Mouse (Mus musculus): Measurements from ENCODE around the gene Ank3.

GRCm38 (mm10) chr10:69466586-69466985, 68.0 kb downstream of the Ank3 start:
- no peak for TF ChIP-seq CTCF (IDR thresholded peaks at IDR 0.05; ENCODE audit: low read depth)
- TF ChIP-seq EP300 (IDR thresholded peaks at IDR 0.05; ENCODE audit: low read depth): no peak

Data from liver, postnatal 0 days (tissue).